Mouse (Mus musculus) neutrophil, adult 5-6 weeks (primary cell): ENCODE results near the gene Pttg1ip. TPM values are rescaled to one million over a fixed set of nuclear protein-coding genes. Genes with fewer than 3 reads are reported as not detected.

Experiments
- ATAC-seq: fragments of 151-379, 151-347 bp; 2 replicates; pipeline ENCODE4 v1.8.0; 2017; ENCODE audit warnings: mild to moderate bottlenecking, moderate TSS enrichment; ENCODE audit not compliant: insufficient number of reproducible peaks, poor library complexity, low FRiP score, severe bottlenecking; ENCODE audit errors: extremely low read depth
- total RNA-seq: library from RNA; stranded (forward); fragments of 200-1000 nt; gene quantifications from 2 replicates; pipeline ENCODE4 v1.2.3, GENCODE M21; 2017

Pttg1ip gene
- total RNA-seq, 1 experiment from 2014 or later = 87.5 TPM

DNA sequence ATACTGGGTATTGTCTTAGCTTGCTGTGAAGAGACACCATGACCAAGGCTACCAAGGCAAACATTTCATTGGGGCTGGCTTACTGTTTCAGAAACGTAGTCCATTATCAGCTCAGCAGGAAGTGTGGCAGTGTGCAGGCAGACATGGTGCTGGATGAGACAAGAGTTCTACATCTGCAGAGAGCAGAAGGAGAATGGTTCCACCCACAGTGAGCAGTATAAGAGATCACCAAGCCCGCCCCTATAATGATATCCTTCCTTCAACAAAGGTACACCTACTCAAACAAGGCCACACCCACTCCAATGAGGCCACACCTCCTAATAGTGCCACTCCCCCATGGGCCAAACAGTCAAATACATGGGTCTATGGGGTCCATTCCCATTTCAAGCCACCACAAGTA is 20.0 kb upstream of the Pttg1ip start:
- no peak for ATAC-seq

DNA sequence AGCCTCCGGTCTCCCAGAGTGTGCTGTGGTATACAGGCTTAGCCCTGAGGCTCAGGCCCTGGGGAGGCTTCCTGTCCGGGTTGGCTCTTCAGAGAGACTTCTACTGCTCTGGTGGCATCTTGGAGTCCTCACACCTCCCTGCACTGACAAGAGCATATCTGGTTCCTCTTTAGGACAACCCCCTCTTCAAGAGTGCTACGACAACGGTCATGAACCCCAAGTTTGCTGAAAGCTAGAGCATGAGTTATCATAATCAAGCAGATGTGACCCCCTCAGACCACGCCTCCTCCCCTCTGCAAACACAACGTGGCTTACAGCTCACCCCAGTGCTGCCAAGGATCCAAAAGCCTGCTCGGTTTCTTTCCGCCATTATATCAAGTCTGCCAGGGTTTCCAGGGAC is 16.5 kb upstream of the Pttg1ip start:
- no peak for ATAC-seq

DNA sequence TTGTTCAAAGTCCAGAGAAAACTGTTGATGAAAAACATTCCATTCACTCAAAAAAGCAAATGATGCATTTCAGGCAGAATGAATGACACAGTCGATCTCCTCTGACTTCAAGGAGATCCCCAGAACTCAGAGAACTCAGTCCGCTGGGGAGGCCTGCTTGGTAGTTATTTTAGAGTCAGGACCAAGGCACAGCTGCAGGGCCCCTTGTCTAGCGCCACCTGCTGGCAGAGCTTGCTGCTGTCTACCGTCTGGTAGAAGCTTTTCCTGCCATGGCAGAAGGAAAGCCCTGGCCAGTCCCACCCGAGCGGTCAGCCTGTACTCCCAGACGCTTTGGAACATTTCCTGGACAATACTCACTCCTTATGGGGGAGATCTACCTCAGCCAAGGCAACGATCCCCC is 14.9 kb upstream of the Pttg1ip start:
- ATAC-seq = peak; percentile 73

DNA sequence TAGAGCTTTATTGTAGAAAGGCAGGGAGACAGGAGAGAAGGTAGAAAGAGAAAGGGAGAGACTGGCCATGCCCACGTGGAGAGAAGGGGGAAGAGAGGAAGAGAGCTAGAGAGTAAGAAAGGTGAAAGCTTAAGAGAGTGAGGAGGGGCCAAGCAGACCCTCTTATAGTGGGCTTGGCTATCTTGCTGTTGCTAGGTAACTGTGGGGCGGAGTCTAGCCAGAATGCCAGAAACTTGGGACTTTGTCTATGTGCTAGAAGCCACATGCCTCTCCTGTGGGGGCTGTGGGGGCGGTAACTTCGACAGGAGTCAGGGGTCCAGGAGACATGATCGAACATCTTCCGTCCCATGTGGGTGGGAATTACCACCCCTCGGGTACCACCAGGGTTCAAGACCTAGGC is 12.0 kb upstream of the Pttg1ip start:
- no peak for ATAC-seq

DNA sequence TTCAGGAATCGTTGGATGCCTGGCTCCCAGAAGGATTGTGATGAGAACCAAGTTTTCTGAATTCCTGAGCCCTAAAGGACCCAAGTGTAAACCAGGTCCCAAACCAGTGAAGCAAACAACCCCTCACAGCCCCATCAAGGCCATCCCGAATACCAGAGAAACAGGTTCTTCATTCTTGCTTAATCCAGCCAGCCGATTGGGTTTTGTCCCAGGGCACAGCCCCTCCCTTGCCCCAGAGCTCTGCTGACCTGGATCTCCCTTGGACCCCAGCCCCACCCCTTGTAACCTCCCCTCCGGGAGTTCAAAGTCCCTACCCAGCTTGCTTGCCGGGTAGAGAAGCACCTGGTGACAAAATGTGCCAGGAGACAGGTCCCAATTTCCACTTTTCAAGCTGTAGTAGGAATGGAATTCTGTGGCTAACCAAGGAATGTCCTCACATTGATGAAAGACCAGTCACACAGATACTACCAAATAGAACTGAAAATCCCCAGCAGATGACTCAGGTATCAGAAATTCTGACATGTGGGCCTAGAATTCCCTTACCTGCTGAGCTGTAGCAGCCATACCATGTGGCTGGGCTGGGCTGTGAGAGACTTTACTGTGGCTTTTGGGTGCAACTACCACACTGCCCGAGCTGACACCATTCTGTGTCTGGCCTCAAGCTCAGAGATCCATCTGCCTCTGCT is 11.4 kb upstream of the Pttg1ip start:
- ATAC-seq = no peak

DNA sequence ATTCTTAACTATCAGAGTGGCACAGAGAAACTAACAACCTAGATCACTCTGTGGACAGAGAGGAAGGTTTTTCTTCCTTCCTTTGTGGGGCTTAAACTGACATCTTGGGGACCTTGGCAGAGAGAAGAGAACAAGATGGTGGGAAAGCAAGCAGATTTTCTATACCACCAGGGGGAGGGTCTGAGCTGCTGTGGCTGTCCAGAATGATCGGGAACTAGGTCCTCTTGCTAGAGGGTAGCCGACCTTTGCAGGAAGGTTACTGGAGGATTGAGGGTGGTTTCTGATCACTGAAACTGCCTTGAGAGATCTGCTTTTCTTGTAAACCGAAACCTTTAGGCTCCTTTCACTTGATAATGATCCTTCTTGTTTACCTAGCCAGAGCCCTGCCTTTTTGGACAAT is 9.3 kb upstream of the Pttg1ip start:
- ATAC-seq = no peak

DNA sequence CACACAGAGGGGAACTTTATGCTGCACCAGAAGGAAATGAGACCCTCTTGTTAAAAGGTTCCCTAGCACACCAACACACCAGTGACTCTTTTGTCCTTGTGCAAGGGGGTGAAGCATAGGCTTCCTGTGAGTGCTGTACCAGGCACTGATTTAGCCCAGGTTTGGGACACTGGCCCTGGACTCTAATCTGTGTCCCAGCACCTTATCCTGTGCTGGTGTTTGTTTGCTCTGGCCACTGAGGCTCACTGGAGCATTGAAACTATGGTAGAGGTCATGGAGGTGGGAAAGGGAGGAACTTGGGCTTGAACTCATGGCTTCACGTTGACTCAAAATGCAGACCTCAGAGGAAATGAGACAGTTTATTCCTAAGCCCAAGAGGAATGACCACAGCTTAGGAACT is 8.4 kb upstream of the Pttg1ip start:
- no peak for ATAC-seq

DNA sequence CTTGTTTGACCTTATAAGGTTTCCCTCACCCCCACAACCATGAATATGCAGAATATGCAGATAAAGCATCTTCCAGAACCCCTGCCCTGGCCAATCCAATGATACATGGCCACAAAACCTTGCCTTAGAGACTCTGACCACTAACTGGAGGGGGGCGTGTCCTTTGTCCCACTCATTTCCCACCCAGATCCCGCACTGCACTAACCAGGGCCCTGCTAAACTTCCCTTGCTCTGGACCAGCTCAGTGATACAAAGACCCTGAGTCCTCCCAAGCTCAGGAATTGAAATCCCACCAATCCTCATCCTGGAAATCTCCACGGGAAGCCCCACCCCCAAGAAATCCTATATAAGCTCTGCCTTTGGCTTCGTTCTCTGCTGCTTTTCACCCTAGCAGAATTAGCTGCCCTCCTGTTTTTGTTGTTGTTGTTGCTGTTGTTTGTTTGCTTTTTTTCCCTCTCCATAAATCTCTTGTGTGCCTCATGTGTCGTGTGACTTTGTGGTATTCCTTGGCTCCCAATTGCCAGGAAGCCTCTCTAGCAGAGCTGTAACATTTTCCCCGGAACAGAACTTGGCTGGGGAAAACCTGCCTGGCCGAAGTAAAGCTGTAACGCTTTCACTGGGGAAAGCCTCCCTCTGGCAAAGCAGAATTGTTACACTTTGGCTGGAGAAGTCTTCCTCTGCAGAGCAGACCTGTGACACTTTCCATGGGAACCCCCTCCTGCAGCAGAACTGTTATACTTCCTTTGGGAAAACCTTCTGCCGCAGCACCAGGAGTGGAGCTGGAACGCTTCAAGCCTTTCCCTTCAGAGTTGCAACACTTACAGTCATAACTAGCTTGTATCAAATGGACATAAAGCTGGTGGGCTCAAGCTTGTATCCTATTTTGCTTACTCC is 1.2 kb upstream of the Pttg1ip start:
- ATAC-seq = no peak

DNA sequence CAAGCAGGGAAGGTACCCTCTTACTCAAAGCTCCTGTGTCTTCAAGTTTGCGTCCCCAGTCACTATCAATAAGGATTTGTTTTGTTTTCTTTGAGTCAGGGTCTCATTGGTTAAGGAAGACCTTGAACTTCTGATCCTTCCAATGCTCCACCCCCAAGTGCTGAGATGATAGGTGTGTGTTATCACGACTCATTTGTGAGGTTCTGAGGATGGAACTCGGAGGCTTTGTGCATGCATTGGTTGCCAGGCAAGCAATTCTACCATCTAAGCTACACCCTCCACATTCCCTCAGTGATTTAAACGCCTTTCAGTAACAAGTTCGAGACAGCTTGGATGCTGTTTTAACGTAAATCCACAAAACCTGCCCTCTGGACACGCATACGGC is 505 bp upstream of the Pttg1ip start:
- ATAC-seq = no peak

DNA sequence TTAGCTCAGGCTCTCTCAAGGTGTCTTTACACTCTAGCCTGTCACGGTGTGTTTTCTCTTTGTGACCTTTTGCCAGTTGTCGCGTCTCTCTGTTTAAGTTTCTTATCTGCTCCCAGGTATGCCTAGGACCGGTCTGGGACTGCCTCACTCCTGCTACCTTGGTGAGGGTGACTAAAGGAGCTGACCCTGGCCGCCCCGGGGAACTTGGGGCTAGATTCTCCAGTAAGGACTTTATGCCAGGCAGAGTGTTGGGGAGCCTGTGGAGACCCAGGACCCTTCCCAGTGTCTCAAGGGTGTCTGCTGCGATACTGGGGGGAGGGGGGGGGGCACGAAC is 732 bp downstream of the Pttg1ip start:
- no peak for ATAC-seq

DNA sequence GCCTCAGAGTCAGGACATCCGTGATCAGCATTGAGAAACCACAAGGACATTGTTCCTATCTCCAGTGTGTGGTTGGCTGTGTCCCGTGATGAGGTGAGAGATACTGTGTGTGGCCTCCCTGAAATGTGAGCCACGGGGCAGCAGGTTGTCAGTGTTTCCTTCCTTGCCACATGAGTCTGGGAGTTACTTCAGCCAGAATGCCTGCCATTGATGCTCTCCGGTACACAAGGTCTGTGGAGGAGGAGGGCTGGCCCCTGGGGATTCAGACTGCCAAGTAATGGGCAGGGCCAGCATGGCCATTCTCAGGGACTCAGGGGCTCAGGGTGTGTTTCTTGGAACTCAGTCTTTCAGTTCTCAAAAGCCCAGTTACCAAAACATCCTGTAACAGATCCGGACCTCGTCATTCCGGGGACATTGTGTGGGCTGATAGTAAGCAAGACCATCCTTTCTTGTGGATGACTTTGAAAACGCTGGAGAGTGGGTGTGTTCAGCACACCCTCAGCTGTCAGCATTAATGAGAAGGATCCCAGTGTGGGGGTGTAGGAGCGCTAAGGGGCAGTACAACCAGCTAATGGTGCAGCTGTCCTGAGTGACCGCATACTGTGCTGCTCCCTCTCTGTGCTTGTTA is 2.4 kb downstream of the Pttg1ip start:
- ATAC-seq = no peak

DNA sequence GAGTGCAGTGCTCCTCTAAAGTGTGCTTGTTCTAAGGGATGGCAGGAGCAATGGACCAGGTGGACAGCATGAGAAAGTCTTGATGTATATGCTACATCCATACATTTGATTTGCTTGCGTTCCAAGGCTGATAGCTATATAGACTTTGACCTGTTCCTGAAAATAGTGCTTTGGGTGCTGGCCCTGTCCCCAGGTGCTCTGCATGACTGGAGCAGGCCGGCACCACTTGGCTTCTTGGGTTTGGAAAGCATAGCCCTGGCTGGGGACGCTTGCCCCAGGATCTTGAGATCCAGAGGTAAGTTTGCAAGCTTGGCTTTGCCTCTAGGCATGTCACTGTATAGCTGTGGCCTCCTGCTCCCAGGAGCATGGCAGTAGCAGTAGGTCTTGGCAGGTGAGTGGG is 5.1 kb downstream of the Pttg1ip start:
- ATAC-seq = no peak

DNA sequence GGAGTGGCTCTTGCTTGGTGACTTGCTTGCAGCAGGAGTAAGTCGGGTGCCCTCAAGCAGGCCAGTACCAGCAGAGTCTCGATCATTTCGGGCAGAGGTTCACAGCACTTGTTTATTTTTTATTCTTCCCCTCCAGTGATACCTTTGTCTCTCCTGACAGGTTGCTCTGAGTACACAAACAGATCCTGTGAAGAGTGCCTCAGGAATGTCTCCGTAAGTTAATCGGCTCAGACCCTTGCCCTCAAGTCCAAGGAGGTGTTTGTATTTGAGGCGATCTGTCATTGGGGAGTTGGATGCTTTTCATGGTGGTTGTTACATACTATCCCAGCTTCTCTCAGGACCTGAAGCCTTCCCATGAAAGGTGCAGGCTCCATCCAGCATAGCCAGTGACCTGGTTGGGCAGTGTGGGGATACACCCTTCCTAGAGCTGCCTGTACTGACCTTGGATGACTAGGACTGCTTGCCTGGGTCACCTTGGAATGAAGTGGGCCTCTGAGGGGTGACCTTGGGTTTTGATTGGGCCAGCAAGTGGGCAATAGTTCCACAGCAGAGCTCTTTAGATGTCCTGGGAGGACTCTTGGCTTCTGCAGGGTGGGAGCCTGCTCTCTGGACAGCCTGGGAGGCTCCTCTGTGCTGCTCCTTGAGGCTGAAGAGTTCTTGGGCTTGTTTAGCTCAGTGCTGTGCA is 5.7 kb downstream of the Pttg1ip start:
- ATAC-seq = no peak

DNA sequence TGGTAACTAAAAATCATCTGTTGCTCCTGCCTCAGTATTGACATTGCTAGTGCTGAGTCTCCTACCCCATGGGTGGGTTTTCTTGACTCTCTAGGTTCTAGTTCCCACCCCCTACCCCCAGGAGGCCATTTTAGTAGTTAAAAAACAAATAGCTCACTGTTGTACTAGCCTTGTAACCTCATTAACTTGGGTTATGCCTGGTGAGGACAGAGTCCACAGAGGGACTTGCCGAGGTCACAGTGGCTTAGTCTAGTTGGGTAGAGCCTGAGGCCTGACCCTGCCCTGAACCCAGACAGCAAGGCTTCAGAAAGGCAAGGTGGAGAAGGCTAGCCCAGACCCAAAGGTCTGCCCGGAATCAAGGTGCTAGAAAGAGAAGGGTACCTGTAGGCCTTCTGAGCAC is 6.5 kb downstream of the Pttg1ip start:
- no peak for ATAC-seq

DNA sequence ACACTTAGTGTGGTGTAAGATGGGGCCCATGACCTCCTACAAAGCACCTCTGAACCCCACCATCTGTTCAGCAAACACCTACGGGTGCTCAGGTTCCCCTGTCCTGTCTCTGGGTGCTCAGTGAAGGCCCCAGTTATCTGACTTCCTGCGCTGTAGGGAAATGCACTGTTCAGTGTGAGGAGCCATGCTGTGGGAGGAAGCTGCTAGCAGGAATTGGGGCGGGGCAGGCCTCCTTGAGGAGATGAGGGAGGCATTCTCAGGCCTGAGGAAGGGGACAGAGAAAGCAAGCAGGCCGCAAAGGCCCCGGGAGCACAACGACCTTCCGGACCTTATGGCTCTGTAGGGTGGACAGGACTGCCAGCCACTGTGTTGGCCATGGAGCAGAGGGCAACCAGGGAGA is 7.6 kb downstream of the Pttg1ip start:
- no peak for ATAC-seq

DNA sequence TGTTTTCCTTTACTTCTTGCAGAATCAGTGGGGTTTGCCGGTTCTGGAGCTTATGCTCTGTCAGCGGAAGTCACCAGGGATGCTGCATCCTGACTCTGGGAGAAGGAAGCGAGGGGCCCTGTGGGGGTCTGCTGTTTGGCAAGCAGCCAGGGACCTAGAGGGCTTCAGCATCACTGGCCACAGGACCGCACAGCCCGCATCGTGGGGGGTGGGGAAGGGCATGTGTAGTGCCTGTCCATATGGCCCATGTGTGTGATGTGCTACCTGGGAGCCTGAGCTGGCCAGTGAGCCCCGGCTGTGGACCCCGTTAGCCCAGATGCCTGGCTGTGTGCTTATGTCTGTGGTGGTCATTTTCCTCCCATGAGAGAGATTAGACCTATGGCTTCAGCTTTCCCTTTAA is 8.2 kb downstream of the Pttg1ip start:
- no peak for ATAC-seq

DNA sequence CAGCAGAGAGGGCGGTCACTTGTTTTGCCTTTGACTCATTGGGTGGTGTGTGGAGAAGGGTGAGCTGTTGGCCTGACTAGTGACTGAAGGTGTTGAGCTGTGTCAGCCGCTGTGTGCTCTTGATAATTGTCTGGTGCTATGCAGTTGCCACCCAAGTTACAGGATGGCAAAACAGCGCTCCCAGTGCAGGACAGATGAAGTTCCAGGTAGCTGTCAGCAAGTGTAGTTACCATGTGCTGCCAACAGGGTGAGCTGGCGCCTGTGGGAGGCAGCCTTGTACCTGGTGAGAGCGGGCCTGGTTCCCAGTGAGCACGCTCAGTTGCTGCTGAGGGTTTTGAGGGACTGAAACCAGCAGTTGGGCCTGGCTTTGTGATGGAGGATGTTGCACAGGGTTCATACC is 9.3 kb downstream of the Pttg1ip start:
- ATAC-seq = peak; percentile 87

DNA sequence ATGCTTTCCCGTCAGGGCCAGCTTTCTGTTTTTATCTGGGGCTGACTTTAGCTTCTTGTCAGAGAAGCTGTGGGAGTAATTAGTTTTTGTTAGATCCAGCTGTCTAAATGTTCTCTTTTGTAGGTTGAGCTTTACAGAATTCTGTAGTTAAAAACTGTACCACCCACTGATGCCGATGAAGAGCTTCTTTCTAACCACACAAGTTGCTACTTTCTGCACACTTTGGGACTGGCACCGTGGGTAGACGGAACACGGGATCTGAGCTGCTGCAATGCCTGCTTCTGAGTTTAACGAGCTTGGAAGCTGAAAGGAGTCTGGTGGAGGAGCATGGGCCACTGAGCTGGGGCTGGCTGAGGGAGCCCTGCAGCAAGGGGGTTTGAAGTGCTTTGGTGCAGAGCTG is 10.0 kb downstream of the Pttg1ip start:
- no peak for ATAC-seq

DNA sequence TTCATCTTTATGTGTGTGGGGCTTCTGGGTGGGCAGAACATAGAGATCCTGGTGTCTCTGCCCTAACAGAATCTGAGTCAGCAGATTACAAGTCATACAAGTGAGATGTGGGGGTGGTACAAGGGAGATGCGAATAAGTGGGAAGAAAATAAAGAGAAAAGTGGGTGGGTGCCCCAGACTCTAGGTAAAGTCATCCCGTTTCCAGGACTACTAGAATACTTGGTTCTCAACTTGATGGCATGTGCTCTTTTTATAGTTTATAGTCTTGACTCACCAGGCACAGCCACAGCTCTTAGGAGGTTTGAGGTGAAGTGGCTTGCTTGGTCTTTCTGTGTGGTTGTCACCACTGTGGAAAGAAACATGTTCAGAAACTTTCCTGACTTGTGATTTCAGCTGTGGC is 14.5 kb downstream of the Pttg1ip start:
- no peak for ATAC-seq

DNA sequence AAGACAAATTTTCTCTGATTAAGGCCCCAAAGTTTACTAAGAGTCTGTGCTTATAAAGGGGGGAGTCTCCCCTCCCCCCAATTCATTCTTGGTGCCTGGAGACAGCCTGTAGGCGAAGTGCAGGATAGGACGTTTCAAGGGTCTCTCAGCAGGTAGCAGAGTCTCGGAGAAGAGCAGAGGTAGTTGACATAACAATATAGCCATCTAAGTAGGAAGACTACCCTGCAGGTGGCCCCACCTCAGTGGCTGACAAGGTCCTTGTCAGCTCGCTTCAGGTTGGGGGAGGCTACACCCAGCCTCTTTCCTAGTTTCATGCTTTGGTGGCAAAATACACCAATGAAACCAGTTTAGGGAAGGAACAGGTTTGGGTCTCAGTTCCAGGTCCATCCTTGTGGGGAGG is 21.5 kb downstream of the Pttg1ip start:
- no peak for ATAC-seq
